Mouse (Mus musculus) embryonic facial prominence, embryonic 15.5 days (tissue): ENCODE data around the gene Ccnyl1. TPM values are rescaled to one million over a fixed set of nuclear protein-coding genes. Genes with fewer than 3 reads are reported as not detected.

ENCODE experiments used
- polyA plus RNA-seq: library from polyadenylated mRNA; unstranded; fragments of >200 nt; fragmentation: Nextera tagmentation; extraction: Ambion mirVana; gene quantifications from 2 replicates; pipeline ENCODE4 v1.2.1, GENCODE M21; 2015

Gene Ccnyl1
- polyA plus RNA-seq, 1 experiment from 2014 or later: 4.7 TPM

Other genes starting within 250 kb of the Ccnyl1 start
- 29.0 and 30.2 TPM in 2 replicates for gene Creb1, start 157.8 kb upstream of the Ccnyl1 start, polyA plus RNA-seq
- 23.1 and 25.8 TPM in 2 replicates for gene Mettl21a, start 73.2 kb upstream of the Ccnyl1 start, polyA plus RNA-seq
- 2.1 and 2.3 TPM in 2 replicates for gene Fzd5, start 47.3 kb downstream of the Ccnyl1 start, polyA plus RNA-seq